Mouse (Mus musculus) lung, postnatal 25 days (tissue): ENCODE measurements around the gene Maml3.

Experiments used
- DNase-seq: peaks from one replicate; pipeline ENCODE4 v3.0.0; 2022; ENCODE audit warnings: low spot score

Maml3 gene

GRCm38 (mm10) chr3:52104636-52105151, at the start of gene Maml3:
Gene Maml3 (minus strand): TSS chr3:52105076.
- DNase-seq, result peak; percentile 94

GRCm38 (mm10) chr3:52151155-52151554, 46.3 kb upstream of the Maml3 start:
- no peak for DNase-seq

- no peak for DNase-seq
Observed at GRCm38 (mm10) chr3:52148301-52148700, 43.4 kb upstream of the Maml3 start.

GRCm38 (mm10) chr3:52144776-52145460, 40.0 kb upstream of the Maml3 start:
- DNase-seq, result no peak

GRCm38 (mm10) chr3:52143017-52143416, 38.1 kb upstream of the Maml3 start:
- no peak for DNase-seq

GRCm38 (mm10) chr3:52140162-52140561, 35.3 kb upstream of the Maml3 start:
- DNase-seq, result peak; percentile 34

- no peak for DNase-seq
Observed at GRCm38 (mm10) chr3:52125421-52125820, 20.5 kb upstream of the Maml3 start.

GRCm38 (mm10) chr3:52120858-52121257, 16.0 kb upstream of the Maml3 start:
- DNase-seq, result no peak

- DNase-seq, result no peak
Observed at GRCm38 (mm10) chr3:52119216-52119615, 14.3 kb upstream of the Maml3 start.

GRCm38 (mm10) chr3:52115421-52115820, 10.5 kb upstream of the Maml3 start:
- DNase-seq, result no peak

GRCm38 (mm10) chr3:52108027-52108426, 3.2 kb upstream of the Maml3 start:
- DNase-seq, result no peak

- peak; percentile 36 for DNase-seq
Observed at GRCm38 (mm10) chr3:52105156-52105555, 280 bp upstream of the Maml3 start.

- DNase-seq, result no peak
Observed at GRCm38 (mm10) chr3:52104208-52104607, 668 bp downstream of the Maml3 start.

- DNase-seq, result peak; percentile 43
Observed at GRCm38 (mm10) chr3:52103531-52104181, 1.2 kb downstream of the Maml3 start.

GRCm38 (mm10) chr3:52102601-52103530, 2.0 kb downstream of the Maml3 start:
- peak; percentile 88 for DNase-seq

GRCm38 (mm10) chr3:52101977-52102600, 2.8 kb downstream of the Maml3 start:
- peak; percentile 95 for DNase-seq

- DNase-seq, result no peak
Observed at GRCm38 (mm10) chr3:52101401-52101976, 3.4 kb downstream of the Maml3 start.

GRCm38 (mm10) chr3:52100926-52101325, 4.0 kb downstream of the Maml3 start:
- DNase-seq, result no peak

- DNase-seq, result no peak
Observed at GRCm38 (mm10) chr3:52100306-52100705, 4.6 kb downstream of the Maml3 start.

GRCm38 (mm10) chr3:52099286-52099685, 5.6 kb downstream of the Maml3 start:
- no peak for DNase-seq

- DNase-seq, result no peak
Observed at GRCm38 (mm10) chr3:52091261-52091797, 13.5 kb downstream of the Maml3 start.
